Mouse (Mus musculus) left cerebral cortex, adult 18-20 months (tissue): ENCODE data around the gene Mrpl21. TPM values are rescaled to one million over a fixed set of nuclear protein-coding genes. Genes with fewer than 3 reads are reported as not detected.

Source experiments
- DNase-seq, 2 experiments: peaks; one replicate each; pipeline ENCODE4 v3.0.0; 2021 to 2022; ENCODE audit warnings: low spot score in 2 of 2, mixed read lengths in 1 of 2
- long read RNA-seq, 2 experiments: library from polyadenylated mRNA; stranded (forward); transcript quantifications; one replicate each; pipeline ENCODE4 v2.0.0; 2021
- total RNA-seq, 2 experiments: library from RNA; stranded (reverse); gene quantifications; 2 replicates each; pipeline ENCODE4 v1.2.3; 2021

Gene Mrpl21
- 10 to 100 TPM; 52.1 to 55.8 TPM for total RNA-seq
- long read RNA-seq, experiment 1, transcript Mrpl21-201 (7 exons, 802 nt): major isoform, 37 of 44 reads
- long read RNA-seq, experiment 1, partial matches to known transcripts: 1 of 44 reads
- long read RNA-seq, experiment 1, other reads (novel, unspliced or antisense): 3 of 44 reads
- long read RNA-seq, experiment 2, transcript Mrpl21-201 (7 exons, 802 nt): major isoform, 44 of 48 reads
- long read RNA-seq, experiment 2, partial matches to known transcripts: 1 of 48 reads
- long read RNA-seq, experiment 2, other reads (novel, unspliced or antisense): 2 of 48 reads

- peak; percentile 87 to 94 for DNase-seq
Measured at GRCm38 (mm10) chr19:3282572-3283467, at the start of gene Mrpl21, which contains the start of gene Ighmbp2. Mrpl21 (plus strand) TSS chr19:3282901. Ighmbp2 (minus strand) TSS chr19:3283017.

GRCm38 (mm10) chr19:3260016-3260415, 22.7 kb upstream of the Mrpl21 start:
- DNase-seq: no peak

- no peak for DNase-seq
Measured at GRCm38 (mm10) chr19:3260591-3260990, 22.1 kb upstream of the Mrpl21 start.

- DNase-seq: no peak
Measured at GRCm38 (mm10) chr19:3261336-3261735, 21.4 kb upstream of the Mrpl21 start.

- DNase-seq: peak in 1 of 2 experiments; percentile 0
Measured at GRCm38 (mm10) chr19:3261764-3262525, 20.8 kb upstream of the Mrpl21 start.

- no peak for DNase-seq
Measured at GRCm38 (mm10) chr19:3264348-3264747, 18.4 kb upstream of the Mrpl21 start.

- DNase-seq: peak in 1 of 2 experiments; percentile 1
Measured at GRCm38 (mm10) chr19:3265180-3265579, 17.5 kb upstream of the Mrpl21 start.

GRCm38 (mm10) chr19:3266136-3266535, 16.6 kb upstream of the Mrpl21 start:
- peak in 1 of 2 experiments; percentile 0 for DNase-seq

GRCm38 (mm10) chr19:3266676-3267075, 16.0 kb upstream of the Mrpl21 start:
- DNase-seq: peak in 1 of 2 experiments; percentile 1

- DNase-seq: peak in 1 of 2 experiments; percentile 1
Measured at GRCm38 (mm10) chr19:3267340-3267739, 15.4 kb upstream of the Mrpl21 start.

GRCm38 (mm10) chr19:3268218-3268980, 14.3 kb upstream of the Mrpl21 start:
- no peak for DNase-seq

GRCm38 (mm10) chr19:3269279-3269678, 13.4 kb upstream of the Mrpl21 start:
- no peak for DNase-seq

- peak in 1 of 2 experiments; percentile 33 for DNase-seq
Measured at GRCm38 (mm10) chr19:3269803-3270202, 12.9 kb upstream of the Mrpl21 start.

- DNase-seq: no peak
Measured at GRCm38 (mm10) chr19:3271366-3271765, 11.3 kb upstream of the Mrpl21 start.

- DNase-seq: no peak
Measured at GRCm38 (mm10) chr19:3273331-3273730, 9.4 kb upstream of the Mrpl21 start.

- DNase-seq: no peak
Measured at GRCm38 (mm10) chr19:3275744-3276365, 6.8 kb upstream of the Mrpl21 start.

GRCm38 (mm10) chr19:3281886-3282285, 815 bp upstream of the Mrpl21 start:
- no peak for DNase-seq

GRCm38 (mm10) chr19:3289006-3289405, 6.3 kb downstream of the Mrpl21 start:
- no peak for DNase-seq

- DNase-seq: peak; percentile 61 to 66
Measured at GRCm38 (mm10) chr19:3292028-3292427, 9.3 kb downstream of the Mrpl21 start.

GRCm38 (mm10) chr19:3292993-3293392, 10.3 kb downstream of the Mrpl21 start:
- no peak for DNase-seq
